Mouse (Mus musculus) embryonic facial prominence, embryonic 14.5 days (tissue): ENCODE measurements at regions not wholly inside any gene's neighbourhood (a gene's known extent, or its start where the extent isn't known, plus 50 kb on each side); places are given as distances from the start of the nearest gene placed in this dataset.

Source experiments
- ATAC-seq: fragments of 200-750 bp; cut with Nextera tagmentation; 2 replicates; pipeline ENCODE4 v1.8.0; 2017; ENCODE audit warnings: low read depth, moderate number of reproducible peaks, moderate TSS enrichment
- DNase-seq: peaks from one replicate; pipeline ENCODE4 v3.0.0-alpha.2; 2015; ENCODE audit warnings: low spot score
- H3K27ac ChIP-seq: fragments of 300-500 bp; sonication (generic); replicated peaks from 2 replicates; pipeline ENCODE4 v1.5.1; 2014; ENCODE audit warnings: low read depth, mild to moderate bottlenecking, low read length, moderate library complexity
- H3K27me3 ChIP-seq: fragments of 300-500 bp; sonication (generic); replicated peaks from 2 replicates; pipeline ENCODE4 v1.6.1; 2014; ENCODE audit warnings: low read length; ENCODE audit not compliant: control insufficient read depth, insufficient read depth
- H3K36me3 ChIP-seq: fragments of 300-500 bp; sonication (generic); 2 replicates; pipeline ENCODE4 v1.6.1; 2014; ENCODE audit warnings: low read length, mixed read lengths; ENCODE audit not compliant: control insufficient read depth, insufficient read depth
- H3K4me1 ChIP-seq: fragments of 300-500 bp; sonication (generic); 2 replicates; pipeline ENCODE4 v1.6.1; 2014; ENCODE audit warnings: antibody characterized with exemption, low read length; ENCODE audit not compliant: control insufficient read depth, insufficient read depth
- H3K4me2 ChIP-seq: fragments of 300-500 bp; sonication (generic); 2 replicates; pipeline ENCODE4 v1.6.1; 2014; ENCODE audit warnings: low read depth, mild to moderate bottlenecking, low read length, moderate library complexity, mixed read lengths
- H3K4me3 ChIP-seq: fragments of 300-500 bp; sonication (generic); 2 replicates; pipeline ENCODE4 v1.5.1; 2014; ENCODE audit warnings: low read depth, mild to moderate bottlenecking, low read length
- H3K9ac ChIP-seq: fragments of 300-500 bp; sonication (generic); 2 replicates; pipeline ENCODE4 v1.6.1; 2014; ENCODE audit warnings: low read depth, mild to moderate bottlenecking, low read length, moderate library complexity, mixed read lengths
- H3K9me3 ChIP-seq: fragments of 300-500 bp; sonication (generic); 2 replicates; pipeline ENCODE4 v1.6.1; 2016; ENCODE audit warnings: low read length; ENCODE audit not compliant: control insufficient read depth
- WGBS: fragments of 180-500 bp; shearing (Covaris S2); extraction: QIAGEN DNeasy Blood & Tissue Kit; methylation state at CpG from one replicate; pipeline ENCODE4 v1.1.7; 2014; 5-methylcytosine and 5-hydroxymethylcytosine counted together

DNA sequence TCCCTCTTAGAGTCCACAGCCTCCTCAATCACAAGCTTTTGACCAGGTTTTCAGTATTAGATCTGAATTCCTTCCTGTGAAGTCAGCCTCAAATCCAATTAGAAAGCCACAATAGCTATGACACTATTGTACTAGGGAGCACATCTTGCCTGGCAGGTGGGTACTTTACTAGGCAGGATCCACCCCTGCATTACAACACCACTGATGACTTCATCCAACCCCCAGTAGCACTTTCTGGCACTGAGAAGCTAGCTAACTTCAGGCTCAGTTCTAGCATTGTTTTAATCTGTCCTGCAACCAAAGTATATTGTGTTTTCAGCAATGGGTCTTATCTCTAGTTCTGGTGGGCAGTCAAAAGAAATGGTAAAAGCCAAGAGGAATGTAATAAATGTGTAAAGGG, 64.2 kb upstream of the Cd93 start:
- H3K27ac ChIP-seq: no peak overlapping the region
- no peaks in the 10 kb centered on the region for H3K4me1 ChIP-seq
- no peak overlapping the region for H3K4me3 ChIP-seq
- no peaks in the 10 kb centered on the region for H3K36me3 ChIP-seq
- no peaks in the 10 kb centered on the region for H3K27me3 ChIP-seq
- H3K4me2 ChIP-seq: no peak overlapping the region
- H3K9ac ChIP-seq: no peak overlapping the region
- no peak for ATAC-seq
- no peak for DNase-seq
- H3K9me3 ChIP-seq: no peaks in the 10 kb centered on the region

DNA sequence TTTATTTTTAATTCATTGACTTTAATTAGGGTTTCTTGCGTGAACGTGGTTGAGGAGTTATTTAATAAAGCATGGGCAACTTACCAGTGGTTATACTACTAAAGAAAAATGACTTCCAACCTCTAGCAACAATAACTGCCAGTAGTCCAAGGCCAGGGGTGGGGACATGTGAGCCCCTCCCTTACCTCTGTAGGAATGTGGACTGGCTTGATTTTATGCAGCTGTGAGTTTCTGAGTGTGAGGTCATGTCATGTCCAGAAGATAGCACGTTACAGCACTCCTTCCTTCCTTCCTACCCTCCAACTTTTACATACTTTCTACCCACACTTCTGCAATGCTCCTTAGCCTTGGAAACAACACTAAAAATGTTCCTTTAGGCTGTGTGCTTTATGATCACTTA, 63.6 kb upstream of the Cd93 start:
- Histone ChIP-seq H3K9ac (no peak overlapping the region), H3K9me3 (no peaks in the 10 kb centered on the region), H3K4me1 (no peaks in the 10 kb centered on the region), H3K4me3 (no peak overlapping the region), H3K27me3 (no peaks in the 10 kb centered on the region), H3K27ac (no peak overlapping the region), H3K36me3 (no peaks in the 10 kb centered on the region), H3K4me2 (no peak overlapping the region)
- ATAC-seq (no peak), DNase-seq (no peak)
- 64% methylated on average over 3 of the region's 3 CpGs for WGBS

DNA sequence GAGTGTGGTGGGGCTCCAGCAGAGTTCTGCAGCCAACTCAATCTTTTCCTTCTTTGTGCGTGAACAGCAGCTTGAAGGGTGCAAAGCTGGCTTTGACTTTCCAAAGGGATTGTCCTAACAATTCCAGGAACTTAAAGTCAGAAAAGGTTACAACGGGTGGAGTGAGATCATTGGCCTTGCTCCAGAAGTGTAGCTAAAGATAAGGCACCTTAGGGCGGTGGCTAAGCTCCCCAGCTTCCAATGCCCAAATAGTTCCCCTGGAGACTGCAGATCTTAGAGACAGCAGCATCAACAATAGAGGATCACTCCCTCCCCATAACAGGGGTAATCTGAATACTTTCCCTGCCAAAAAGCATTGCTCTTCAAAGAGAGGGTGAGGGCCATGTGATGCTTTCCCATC, 62.3 kb upstream of the Cd93 start:
- Histone ChIP-seq H3K36me3 (no peaks in the 10 kb centered on the region), H3K9ac (no peak overlapping the region), H3K4me1 (no peaks in the 10 kb centered on the region), H3K9me3 (no peaks in the 10 kb centered on the region), H3K27me3 (no peaks in the 10 kb centered on the region), H3K4me3 (no peak overlapping the region), H3K27ac (no peak overlapping the region), H3K4me2 (no peak overlapping the region)
- DNase-seq: no peak
- 64% methylated on average over 3 of the region's 3 CpGs for WGBS
- no peak for ATAC-seq

DNA sequence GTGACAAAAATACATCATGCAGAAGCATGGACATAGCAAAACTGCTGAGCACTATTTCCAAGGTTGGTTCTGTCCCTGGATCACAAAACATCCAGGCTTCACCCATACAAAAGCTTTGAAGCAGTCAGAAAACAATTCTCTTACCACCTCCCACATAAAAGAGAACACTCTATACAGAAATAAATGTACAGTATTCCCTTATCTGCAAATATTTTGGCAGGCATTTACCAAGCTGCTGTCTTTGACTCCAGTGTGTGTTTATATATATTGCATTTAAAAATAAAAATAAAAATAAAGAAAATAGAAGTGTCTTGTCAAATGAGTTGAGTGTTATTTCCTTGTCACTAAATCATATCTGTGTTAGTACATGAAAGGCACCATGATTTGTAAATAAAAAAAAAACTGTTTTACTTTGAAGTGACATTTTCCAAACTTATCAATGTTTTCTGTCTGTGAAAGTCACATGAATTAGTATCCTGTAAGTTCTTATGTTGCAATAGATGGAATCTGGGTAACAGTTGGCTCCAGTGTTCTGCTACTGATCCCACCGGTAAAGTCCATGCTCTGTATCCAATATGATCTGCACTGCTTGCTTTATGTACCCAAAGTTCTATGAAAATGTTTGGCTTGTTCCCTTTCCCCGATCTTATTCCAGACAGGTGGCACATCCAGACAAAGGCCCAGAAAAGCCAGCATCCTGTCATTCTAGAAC, 59.9 kb upstream of the Cd93 start:
- no peaks in the 10 kb centered on the region for H3K27me3 ChIP-seq
- H3K9ac ChIP-seq: no peak overlapping the region
- no peaks in the 10 kb centered on the region for H3K36me3 ChIP-seq
- no peaks in the 10 kb centered on the region for H3K4me1 ChIP-seq
- no peak overlapping the region for H3K4me2 ChIP-seq
- no peak overlapping the region for H3K4me3 ChIP-seq
- no peaks in the 10 kb centered on the region for H3K9me3 ChIP-seq
- ATAC-seq (no peak), DNase-seq (no peak)
- WGBS: 92% methylated on average over 2 of the region's 2 CpGs
- H3K27ac ChIP-seq: no peak overlapping the region

DNA sequence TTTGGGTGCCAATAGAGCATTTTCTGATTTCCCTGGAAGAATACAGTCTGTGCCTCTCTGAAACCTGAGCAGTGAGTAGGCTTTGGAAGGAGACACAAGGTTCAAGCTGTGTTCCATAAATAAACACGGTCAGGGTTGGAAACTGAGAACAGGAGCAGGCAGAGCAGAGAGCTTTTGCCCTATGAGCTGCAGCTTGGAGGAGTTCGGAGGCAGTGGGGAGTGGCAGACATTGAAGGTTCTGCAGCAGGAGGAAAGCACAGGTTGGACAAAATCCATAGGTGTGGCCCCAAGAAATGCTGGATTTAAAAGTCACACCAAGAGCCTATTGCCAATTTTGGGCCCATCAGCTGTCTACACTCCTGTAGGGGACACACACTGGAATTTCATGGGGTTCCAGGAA, 59.0 kb upstream of the Cd93 start:
- no peak for DNase-seq
- Histone ChIP-seq H3K27me3 (no peaks in the 10 kb centered on the region), H3K9ac (no peak overlapping the region), H3K4me2 (no peak overlapping the region), H3K9me3 (no peaks in the 10 kb centered on the region), H3K4me3 (no peak overlapping the region), H3K36me3 (no peaks in the 10 kb centered on the region), H3K27ac (no peak overlapping the region), H3K4me1 (no peaks in the 10 kb centered on the region)
- WGBS: 55% methylated on average over 2 of the region's 2 CpGs
- ATAC-seq: no peak

DNA sequence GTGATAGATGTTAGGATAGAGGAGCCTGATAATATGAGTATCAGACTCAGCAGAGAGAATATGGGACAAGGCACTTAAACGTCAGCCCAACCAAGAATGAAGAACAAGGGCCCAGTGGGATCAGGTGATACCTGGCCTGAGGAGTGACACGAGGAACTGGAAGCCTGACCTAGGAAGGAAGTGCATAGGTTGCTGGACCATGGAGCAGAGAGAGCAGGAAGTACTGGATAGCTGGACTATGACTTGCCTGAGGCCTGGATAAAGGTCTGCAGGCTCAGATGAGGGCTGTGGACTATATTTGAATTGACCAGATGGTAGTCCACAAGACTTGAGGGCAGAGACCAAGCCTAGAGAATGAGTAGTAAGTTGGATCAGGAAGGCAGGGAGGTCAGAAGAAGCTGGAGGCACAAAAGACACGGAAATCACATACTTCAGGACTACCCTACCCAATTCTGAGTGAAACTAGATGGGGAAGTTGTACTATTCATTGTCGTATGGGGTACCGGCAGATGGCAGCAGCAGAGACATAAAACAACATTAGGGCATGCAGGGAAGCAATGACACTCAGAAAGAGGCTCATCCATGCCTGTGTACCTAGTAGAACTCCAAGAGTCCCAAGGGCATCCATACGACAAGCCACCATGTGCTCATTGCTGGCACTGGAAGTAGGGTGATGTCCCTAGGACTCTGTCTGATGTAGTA, 57.0 kb upstream of the Cd93 start:
- Histone ChIP-seq H3K4me2 (no peak overlapping the region), H3K4me3 (no peak overlapping the region), H3K27me3 (no peaks in the 10 kb centered on the region), H3K27ac (no peak overlapping the region), H3K9ac (no peak overlapping the region), H3K4me1 (no peaks in the 10 kb centered on the region), H3K36me3 (no peaks in the 10 kb centered on the region), H3K9me3 (no peaks in the 10 kb centered on the region)
- 79% methylated on average over 6 of the region's 6 CpGs for WGBS
- ATAC-seq (no peak), DNase-seq (no peak)

DNA sequence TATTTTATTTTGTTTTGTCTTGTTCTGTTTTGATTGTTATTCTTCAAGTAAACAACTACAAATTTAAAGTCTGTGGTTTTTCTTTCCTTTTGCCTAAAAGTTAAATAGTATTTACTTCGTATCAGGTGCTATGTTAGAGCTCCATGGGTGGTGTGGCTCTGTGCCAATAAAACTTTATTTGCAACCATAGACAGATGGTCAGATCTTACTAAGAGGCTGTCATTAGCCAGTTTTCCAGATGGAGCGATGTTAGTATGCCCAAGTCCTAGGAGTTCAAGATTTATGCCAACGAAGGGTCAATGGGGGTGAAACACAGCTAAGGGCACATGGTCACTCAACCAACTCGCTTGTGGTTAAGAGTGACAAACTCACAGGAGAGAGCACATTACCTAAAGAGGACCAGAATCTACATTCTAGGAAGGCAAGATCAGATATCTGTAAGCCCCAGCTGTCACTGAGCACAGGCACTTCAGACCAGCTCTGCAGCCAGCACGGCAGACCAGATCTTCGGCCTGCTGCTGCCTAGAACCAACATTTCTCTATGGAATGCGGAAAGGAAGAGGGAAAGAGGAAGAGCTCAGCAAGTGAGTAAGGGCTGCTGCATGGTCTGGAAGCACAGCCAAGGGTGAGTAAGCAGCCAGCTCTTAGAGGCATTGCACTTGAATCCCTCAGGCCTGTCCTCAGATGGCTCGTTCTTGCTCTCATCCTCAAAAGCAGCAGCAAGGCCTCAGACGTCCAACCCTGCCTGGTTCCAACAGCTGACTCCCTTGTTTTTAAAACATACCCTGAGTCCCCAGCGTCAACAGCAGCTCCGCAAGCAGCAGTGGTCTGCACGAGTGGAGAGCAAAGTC, 54.3 kb upstream of the Cd93 start:
- ATAC-seq: no peak
- Histone ChIP-seq H3K4me2 (no peak overlapping the region), H3K9ac (no peak overlapping the region), H3K4me1 (no peaks in the 10 kb centered on the region), H3K27me3 (no peaks in the 10 kb centered on the region), H3K36me3 (no peaks in the 10 kb centered on the region), H3K9me3 (no peaks in the 10 kb centered on the region), H3K4me3 (no peak overlapping the region), H3K27ac (no peak overlapping the region)
- 76% methylated on average over 12 of the region's 12 CpGs for WGBS
- DNase-seq: no peak

DNA sequence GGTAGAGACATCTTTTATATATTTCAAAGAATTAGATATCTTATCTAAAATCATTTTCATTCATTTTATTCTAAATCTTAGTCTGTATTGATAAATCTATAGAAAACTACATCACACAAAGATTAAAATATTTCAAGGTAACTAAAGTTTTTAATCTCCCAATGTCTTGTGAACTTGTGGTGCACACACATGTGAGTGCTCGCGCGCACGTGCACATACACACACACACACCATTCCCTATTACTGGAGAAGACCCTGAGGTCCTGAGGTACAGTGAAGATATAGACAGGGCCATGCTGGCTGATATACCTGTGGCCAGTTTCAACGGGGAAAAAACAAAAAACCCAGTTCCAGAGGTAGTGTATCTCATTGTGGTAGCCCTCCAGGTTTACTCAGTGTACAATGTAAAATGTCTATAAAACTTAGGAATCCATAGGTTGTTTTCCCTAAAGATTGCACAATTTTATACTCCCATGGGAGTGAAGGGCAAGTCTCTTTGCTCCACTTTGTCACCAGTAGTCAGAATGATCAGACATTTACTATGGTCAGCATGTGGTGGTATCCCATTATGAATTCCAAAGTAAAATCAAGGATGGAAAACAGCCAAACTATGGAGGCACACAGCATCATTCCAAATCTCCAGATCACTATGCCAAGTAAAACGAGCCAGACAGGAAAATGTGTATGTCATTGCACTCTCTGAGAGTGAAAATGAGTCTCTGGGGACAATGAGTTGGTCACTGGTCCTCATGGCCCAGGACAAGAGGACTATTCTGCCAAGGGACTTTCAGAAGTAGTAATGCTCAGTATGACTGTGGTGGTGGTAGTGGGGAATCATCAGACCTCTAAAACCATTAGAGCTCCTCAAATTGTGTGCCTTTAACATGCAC, 53.0 kb upstream of the Cd93 start:
- H3K27me3 ChIP-seq: no peaks in the 10 kb centered on the region
- no peak for DNase-seq
- no peaks in the 10 kb centered on the region for H3K9me3 ChIP-seq
- no peak overlapping the region for H3K9ac ChIP-seq
- WGBS: 88% methylated on average over 6 of the region's 6 CpGs
- H3K36me3 ChIP-seq: no peaks in the 10 kb centered on the region
- H3K4me2 ChIP-seq: no peak overlapping the region
- no peak overlapping the region for H3K27ac ChIP-seq
- no peak for ATAC-seq
- no peaks in the 10 kb centered on the region for H3K4me1 ChIP-seq
- H3K4me3 ChIP-seq: no peak overlapping the region
